Mouse (Mus musculus): Measurements from ENCODE around the gene Gm42957. TPM values are rescaled to one million over a fixed set of nuclear protein-coding genes. Genes with fewer than 3 reads are reported as not detected.

Gene Gm42957
- polyA plus RNA-seq, 1 experiment from 2014 or later: not detected

DNA sequence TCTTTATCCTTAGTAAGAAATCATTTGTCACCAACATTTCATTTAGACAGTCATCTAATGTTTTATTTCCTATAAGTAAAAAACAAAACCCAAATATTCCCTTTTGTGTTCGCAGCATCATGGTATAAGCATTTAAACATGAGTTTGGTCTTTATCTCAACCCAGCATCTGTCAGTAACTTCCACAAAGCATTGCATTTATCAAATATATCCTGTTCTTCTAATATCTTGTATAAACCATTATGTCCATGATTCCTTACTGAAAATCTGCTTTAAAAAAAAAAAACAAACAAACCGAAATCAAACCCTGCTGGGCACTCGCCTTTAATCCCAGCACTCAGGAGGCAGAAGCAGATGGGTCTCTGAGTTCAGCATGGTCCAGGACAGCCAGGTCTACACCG is 28.7 kb upstream of the Gm42957 start:
- Histone ChIP-seq H3K9ac (replicated peaks; ENCODE audit: low read depth) (no peak overlapping the region), H3K36me3 (ENCODE audit: insufficient read depth, low read length) (no peaks in the 10 kb centered on the region), H3K4me3 (ENCODE audit: low read depth, low read length) (no peak overlapping the region), H3K27me3 (replicated peaks; ENCODE audit: insufficient read depth, low read length) (no peaks in the 10 kb centered on the region), H3K27ac (ENCODE audit: low read length) (no peak overlapping the region), H3K9me3 (ENCODE audit: low read length) (no peaks in the 10 kb centered on the region), H3K4me1 (ENCODE audit: insufficient read depth, low read depth, low read length) (no peaks in the 10 kb centered on the region), H3K4me2 (replicated peaks; ENCODE audit: low read depth, low read length) (no peak overlapping the region)
- no peak for TF ChIP-seq EP300 (IDR thresholded peaks at IDR 0.05)
- no peak for TF ChIP-seq CTCF (IDR thresholded peaks at IDR 0.05)
- no peak for ATAC-seq
- WGBS: 81% methylated on average over 4 of the region's 4 CpGs
- DNase-seq (ENCODE audit: low spot score): no peak

- Histone ChIP-seq H3K27me3 (replicated peaks; ENCODE audit: insufficient read depth, low read length) (no peaks in the 10 kb centered on the region), H3K4me1 (ENCODE audit: insufficient read depth, low read depth, low read length) (no peaks in the 10 kb centered on the region), H3K9me3 (ENCODE audit: low read length) (no peaks in the 10 kb centered on the region), H3K9ac (replicated peaks; ENCODE audit: low read depth) (no peak overlapping the region), H3K27ac (ENCODE audit: low read length) (no peak overlapping the region), H3K36me3 (ENCODE audit: insufficient read depth, low read length) (peaks cover 20% of the 10 kb centered on the region; the same call in 1 of the 2 replicates), H3K4me2 (replicated peaks; ENCODE audit: low read depth, low read length) (no peak overlapping the region), H3K4me3 (ENCODE audit: low read depth, low read length) (no peak overlapping the region)
- 93% methylated on average over 3 of the region's 3 CpGs for WGBS
- no peak for ATAC-seq
- TF ChIP-seq CTCF (IDR thresholded peaks at IDR 0.05) (no peak), EP300 (IDR thresholded peaks at IDR 0.05) (no peak)
- no peak for DNase-seq (ENCODE audit: low spot score)
These were observed 17.3 kb upstream of the Gm42957 start for GRCm38 (mm10) chr3:96617941-96618340.

DNA sequence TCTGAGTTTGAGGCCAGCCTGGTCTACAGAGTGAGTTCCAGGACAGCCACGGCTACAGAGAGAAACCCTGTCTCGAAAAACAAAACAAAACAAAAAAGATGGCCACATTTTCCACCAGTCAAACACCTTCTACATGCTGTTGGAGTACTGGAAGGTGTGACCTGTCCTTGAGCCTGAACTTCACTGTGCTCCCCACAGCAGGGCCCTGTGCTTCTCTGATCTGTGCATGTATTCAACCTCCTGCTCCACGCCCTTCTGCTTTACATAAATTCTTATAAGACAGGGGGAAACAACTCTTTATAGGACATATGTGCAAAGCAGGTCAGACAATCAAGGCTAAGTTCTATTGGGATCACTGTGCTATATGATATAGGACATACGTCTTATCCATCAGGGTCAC is 12.1 kb upstream of the Gm42957 start:
- DNase-seq (ENCODE audit: low spot score) (no peak), ATAC-seq (no peak)
- H3K9me3 ChIP-seq (ENCODE audit: low read length): no peaks in the 10 kb centered on the region
- no peak overlapping the region for H3K4me2 ChIP-seq (replicated peaks; ENCODE audit: low read depth, low read length)
- 86% methylated on average over 4 of the region's 4 CpGs for WGBS
- H3K27me3 ChIP-seq (replicated peaks; ENCODE audit: insufficient read depth, low read length): no peaks in the 10 kb centered on the region
- no peak overlapping the region for H3K9ac ChIP-seq (replicated peaks; ENCODE audit: low read depth)
- no peak for TF ChIP-seq EP300 (IDR thresholded peaks at IDR 0.05)
- TF ChIP-seq CTCF (IDR thresholded peaks at IDR 0.05): no peak
- no peak overlapping the region for H3K27ac ChIP-seq (ENCODE audit: low read length)
- H3K4me3 ChIP-seq (ENCODE audit: low read depth, low read length): no peak overlapping the region
- no peaks in the 10 kb centered on the region for H3K4me1 ChIP-seq (ENCODE audit: insufficient read depth, low read depth, low read length)
- H3K36me3 ChIP-seq (ENCODE audit: insufficient read depth, low read length): peaks cover 20% of the 10 kb centered on the region; the same call in 1 of the 2 replicates

GRCm38 (mm10) chr3:96629729-96630600 is 5.3 kb upstream of the Gm42957 start, which contains the start of gene Rbm8a:
Rbm8a (plus strand) TSS chr3:96629933.
- Histone ChIP-seq H3K9ac (replicated peaks; ENCODE audit: low read depth) (peak within 1 kb of the TSS; percentile 71), H3K4me2 (replicated peaks; ENCODE audit: low read depth, low read length) (peak within 1 kb of the TSS; percentile 79), H3K27me3 (replicated peaks; ENCODE audit: insufficient read depth, low read length) (no peaks in the 10 kb centered on the region), H3K27ac (ENCODE audit: low read length) (peak within 1 kb of the TSS; percentile 85), H3K36me3 (ENCODE audit: insufficient read depth, low read length) (no peaks in the 10 kb centered on the region), H3K4me3 (ENCODE audit: low read depth, low read length) (peak within 1 kb of the TSS; percentile 80), H3K9me3 (ENCODE audit: low read length) (no peaks in the 10 kb centered on the region), H3K4me1 (ENCODE audit: insufficient read depth, low read depth, low read length) (peaks cover 4% of the 10 kb centered on the region; the same call in 1 of the 2 replicates)
- TF ChIP-seq CTCF (IDR thresholded peaks at IDR 0.05): no peak
- peak; percentile 30 for TF ChIP-seq EP300 (IDR thresholded peaks at IDR 0.05)
- ATAC-seq (peak; percentile 99), DNase-seq (ENCODE audit: low spot score) (peak; percentile 98)
- WGBS: 1% methylated on average over 47 of the region's 48 CpGs

DNA sequence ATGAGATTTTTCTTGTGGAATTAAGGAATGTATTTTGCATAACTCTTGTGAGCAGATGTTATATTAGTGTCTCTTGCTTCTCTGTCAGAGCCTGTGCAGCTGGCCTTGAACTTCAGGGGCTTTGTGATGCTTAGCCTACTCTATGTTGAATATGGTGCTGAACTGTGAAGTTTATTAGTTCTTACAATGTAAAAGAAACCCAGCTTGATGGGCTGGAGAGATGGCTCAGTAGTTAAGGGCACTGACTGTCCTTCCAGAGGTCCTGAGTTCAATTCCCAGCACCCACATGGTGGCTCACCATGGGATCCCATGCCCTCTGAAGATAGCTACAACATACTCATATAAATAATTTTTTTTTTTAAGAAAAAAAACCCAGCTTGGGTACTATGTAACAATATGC is 3.2 kb upstream of the Gm42957 start:
- no peak for DNase-seq (ENCODE audit: low spot score)
- Histone ChIP-seq H3K4me2 (replicated peaks; ENCODE audit: low read depth, low read length) (no peak overlapping the region), H3K27me3 (replicated peaks; ENCODE audit: insufficient read depth, low read length) (no peaks in the 10 kb centered on the region), H3K27ac (ENCODE audit: low read length) (no peak overlapping the region), H3K4me1 (ENCODE audit: insufficient read depth, low read depth, low read length) (peaks cover 4% of the 10 kb centered on the region; the same call in 1 of the 2 replicates), H3K9me3 (ENCODE audit: low read length) (no peaks in the 10 kb centered on the region), H3K9ac (replicated peaks; ENCODE audit: low read depth) (no peak overlapping the region), H3K36me3 (ENCODE audit: insufficient read depth, low read length) (no peaks in the 10 kb centered on the region), H3K4me3 (ENCODE audit: low read depth, low read length) (no peak overlapping the region)
- no peak for TF ChIP-seq CTCF (IDR thresholded peaks at IDR 0.05)
- no peak for TF ChIP-seq EP300 (IDR thresholded peaks at IDR 0.05)
- ATAC-seq: no peak

GRCm38 (mm10) chr3:96634015-96634414 is 1.3 kb upstream of the Gm42957 start:
- H3K4me1 ChIP-seq (ENCODE audit: insufficient read depth, low read depth, low read length): peaks cover 4% of the 10 kb centered on the region; the same call in 1 of the 2 replicates
- DNase-seq (ENCODE audit: low spot score): no peak
- no peaks in the 10 kb centered on the region for H3K36me3 ChIP-seq (ENCODE audit: insufficient read depth, low read length)
- ATAC-seq: no peak
- no peaks in the 10 kb centered on the region for H3K27me3 ChIP-seq (replicated peaks; ENCODE audit: insufficient read depth, low read length)
- H3K4me3 ChIP-seq (ENCODE audit: low read depth, low read length): no peak overlapping the region
- TF ChIP-seq EP300 (IDR thresholded peaks at IDR 0.05) (no peak), CTCF (IDR thresholded peaks at IDR 0.05) (no peak)
- no peak overlapping the region for H3K4me2 ChIP-seq (replicated peaks; ENCODE audit: low read depth, low read length)
- no peak overlapping the region for H3K9ac ChIP-seq (replicated peaks; ENCODE audit: low read depth)
- WGBS: 58% methylated on average over 1 of the region's 1 CpGs
- H3K27ac ChIP-seq (ENCODE audit: low read length): no peak overlapping the region
- H3K9me3 ChIP-seq (ENCODE audit: low read length): no peaks in the 10 kb centered on the region
